Mouse (Mus musculus): ENCODE measurements around the gene Chchd6.
A peak's percentile ranks its signal among the peaks of the same experiment; 100 is the strongest.

The Chchd6 gene

GRCm38 (mm10) chr6:89510154-89510553 is 85.3 kb downstream of the Chchd6 start:
- DNase-seq (ENCODE audit: low read depth, low spot score) = no peak

DNA sequence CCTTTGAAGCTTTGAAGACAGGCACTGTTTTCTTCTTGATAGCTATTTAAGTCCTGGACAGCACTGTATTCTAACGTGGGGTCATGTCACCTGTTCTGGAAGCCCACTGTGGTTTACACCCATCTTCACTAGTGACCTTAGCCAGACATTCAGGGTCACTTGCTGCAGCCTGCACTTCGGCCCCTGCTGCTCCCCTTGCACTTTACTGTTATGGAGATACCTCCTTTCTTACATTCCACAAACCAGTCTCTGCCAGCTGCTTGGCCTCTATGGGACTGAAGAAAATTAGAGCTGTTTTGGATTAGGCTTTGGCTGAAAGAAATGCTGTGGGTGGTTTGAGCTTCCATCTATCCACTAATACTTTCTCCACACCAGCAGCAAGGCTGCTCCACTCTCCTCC is 86.7 kb downstream of the Chchd6 start:
- no peak for DNase-seq (ENCODE audit: low read depth, low spot score)

DNA sequence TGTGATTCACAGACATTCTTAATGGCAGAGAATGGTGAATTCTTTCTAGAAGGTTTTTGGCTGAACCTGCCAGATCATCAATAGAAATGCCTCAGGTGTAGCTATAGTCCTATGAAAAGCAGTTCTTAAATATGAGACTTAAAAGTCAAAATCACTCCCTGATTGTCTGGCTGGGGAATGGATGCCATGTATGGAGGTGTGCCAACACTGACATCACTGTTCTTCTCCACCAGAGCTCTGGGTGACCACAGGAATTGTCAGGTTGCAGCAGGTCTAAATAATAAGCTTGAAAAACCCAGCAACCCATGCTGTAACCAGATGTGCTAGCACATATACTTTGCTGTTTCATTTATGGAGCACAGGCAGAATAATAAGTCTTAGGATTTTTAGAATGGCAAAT is 87.2 kb downstream of the Chchd6 start:
- DNase-seq (ENCODE audit: low read depth, low spot score) = no peak

DNA sequence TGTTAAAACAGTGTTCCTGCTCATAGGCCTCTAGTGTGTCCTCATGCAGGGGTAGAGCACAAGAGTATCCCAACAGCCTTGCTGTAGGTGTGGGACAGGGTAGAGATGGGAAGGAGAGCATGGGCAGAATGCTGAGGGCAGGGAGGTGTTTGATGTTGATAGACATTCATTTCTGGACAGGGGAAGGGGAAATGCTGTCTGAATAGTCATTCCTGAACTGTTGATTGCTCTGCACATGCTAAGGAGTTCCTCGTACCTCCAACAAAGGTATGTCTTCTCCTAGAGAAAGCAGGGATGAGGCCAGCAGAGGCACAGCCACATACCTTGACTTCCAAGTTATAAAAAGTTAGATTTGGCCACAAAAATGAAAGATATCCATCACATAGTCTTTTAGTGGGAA is 95.5 kb downstream of the Chchd6 start:
- no peak for DNase-seq (ENCODE audit: low read depth, low spot score)

DNA sequence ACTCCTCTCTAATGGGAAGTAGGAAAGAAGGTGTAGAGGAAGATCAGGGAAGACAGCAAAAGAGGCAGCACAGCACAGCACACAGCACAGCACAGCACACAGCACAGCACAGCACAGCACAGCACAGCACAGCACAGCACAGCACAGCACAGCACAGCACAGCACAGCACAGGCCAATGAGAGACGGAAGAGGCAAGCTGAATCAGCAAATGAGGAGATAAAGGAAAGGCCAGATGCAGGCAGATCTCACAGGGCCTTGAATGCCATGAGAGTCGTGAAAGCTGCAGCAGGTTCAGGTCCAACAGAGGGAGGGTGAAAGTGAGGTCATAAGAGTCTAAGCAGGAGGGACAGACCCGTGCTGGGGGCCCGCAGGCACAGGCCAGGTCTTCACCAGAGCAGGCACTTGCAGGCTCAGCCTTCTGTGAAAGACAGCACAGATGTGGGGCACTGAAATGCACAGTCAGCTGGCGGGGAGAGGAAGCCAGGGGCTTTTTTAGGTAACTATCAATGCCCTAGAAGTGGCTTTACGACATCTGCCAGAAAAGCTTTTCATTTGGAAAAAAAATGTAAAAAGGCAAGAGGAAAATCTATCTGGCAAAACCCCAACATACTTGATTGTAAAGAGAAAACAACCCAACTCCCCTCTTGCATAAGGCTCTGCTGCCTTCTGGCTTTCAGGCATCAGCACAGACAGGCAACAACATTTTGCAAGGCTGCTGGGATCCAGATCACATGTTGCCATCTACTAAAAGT is 96.5 kb downstream of the Chchd6 start:
- DNase-seq (ENCODE audit: low read depth, low spot score) = no peak

GRCm38 (mm10) chr6:89496916-89497315 is 98.5 kb downstream of the Chchd6 start:
- DNase-seq (ENCODE audit: low read depth, low spot score) = no peak

DNA sequence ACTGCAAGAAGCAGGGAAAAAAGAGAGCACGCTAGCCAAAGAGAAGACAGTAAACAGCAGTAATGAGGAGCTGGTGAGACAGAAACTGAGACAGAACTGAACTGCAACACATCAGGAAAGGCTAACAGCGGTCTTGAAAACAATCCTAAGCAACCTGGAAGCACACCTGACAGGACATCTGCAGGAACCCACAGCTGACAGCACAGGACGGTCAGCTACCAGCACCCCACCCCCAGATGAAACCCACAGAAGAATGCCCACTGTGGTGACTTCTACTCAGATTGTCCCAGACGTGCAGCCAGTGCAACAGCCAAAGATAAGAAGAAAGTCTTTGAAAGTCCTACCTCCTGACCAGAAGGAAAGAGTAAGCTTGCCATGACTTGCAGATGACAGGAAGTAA is 103.1 kb downstream of the Chchd6 start:
- DNase-seq (ENCODE audit: low read depth, low spot score) = no peak

- no peak for DNase-seq (ENCODE audit: low read depth, low spot score)
These were observed 105.1 kb downstream of the Chchd6 start for GRCm38 (mm10) chr6:89490369-89490768.

GRCm38 (mm10) chr6:89489533-89489932 is 105.9 kb downstream of the Chchd6 start:
- no peak for DNase-seq (ENCODE audit: low read depth, low spot score)

DNA sequence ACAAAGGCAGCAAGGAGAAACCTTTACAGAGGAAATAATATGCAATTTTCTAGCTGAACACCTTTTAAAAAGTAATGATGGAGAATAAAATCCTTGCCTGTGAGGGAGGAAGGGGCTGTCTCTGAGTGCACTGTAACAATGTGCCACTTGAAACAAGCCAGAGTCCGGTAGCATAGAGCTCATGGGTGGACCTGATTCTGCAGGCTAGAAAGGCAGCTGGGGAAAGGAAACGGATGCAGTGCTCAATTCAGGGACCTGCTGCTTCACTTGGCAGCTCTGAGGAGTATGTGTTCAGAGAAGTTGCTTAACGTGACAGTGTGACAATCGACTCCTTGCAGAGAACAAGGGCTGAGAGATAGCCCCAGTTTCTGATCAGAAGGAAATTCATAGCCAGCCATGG is 109.4 kb downstream of the Chchd6 start:
- DNase-seq (ENCODE audit: low read depth, low spot score) = peak; percentile 12

DNA sequence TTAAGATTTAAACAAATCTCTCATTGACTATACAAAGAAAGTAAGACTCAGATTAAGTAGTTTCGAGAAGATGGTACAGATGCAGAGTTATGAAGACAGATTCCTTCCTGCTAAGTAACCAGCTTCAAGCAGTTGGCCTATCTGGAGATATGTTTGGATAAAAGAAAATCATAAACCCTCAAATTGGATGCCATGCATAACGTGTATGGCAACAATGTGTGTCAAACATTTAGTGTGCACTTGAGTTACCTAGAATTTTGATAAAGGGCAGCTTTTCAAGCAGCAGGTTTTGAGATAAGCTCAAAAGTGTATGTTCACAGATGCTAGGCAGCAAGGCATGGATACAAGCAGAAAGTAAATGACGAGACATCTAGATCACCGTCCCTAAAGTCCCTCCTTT is 114.3 kb downstream of the Chchd6 start:
- no peak for DNase-seq (ENCODE audit: low read depth, low spot score)

- no peak for DNase-seq (ENCODE audit: low read depth, low spot score)
These were observed 127.5 kb downstream of the Chchd6 start for GRCm38 (mm10) chr6:89467908-89468307.

- DNase-seq (ENCODE audit: low read depth, low spot score) = no peak
These were observed 128.2 kb downstream of the Chchd6 start for GRCm38 (mm10) chr6:89467290-89467689.

DNA sequence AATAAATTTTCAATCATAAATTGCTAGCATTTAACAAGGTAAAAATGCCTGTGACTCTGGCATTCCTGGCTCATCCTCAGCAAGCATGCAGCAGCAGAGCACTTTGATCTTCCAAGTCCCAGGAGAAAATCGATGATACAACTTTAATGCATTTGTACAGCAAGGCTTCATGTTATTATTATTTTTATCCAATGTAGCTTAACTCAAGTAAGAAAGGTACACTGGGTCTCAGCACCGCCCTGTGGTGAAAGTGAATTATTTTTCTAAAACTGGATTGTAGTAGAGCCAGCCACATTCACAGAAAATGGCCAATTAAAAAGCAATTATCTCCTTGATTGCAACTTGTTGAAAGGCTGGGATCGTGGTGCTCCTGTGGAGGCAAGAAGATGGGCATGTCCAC is 128.6 kb downstream of the Chchd6 start:
- DNase-seq (ENCODE audit: low read depth, low spot score) = no peak

- DNase-seq (ENCODE audit: low read depth, low spot score) = no peak
These were observed 129.3 kb downstream of the Chchd6 start for GRCm38 (mm10) chr6:89466053-89466708.

DNA sequence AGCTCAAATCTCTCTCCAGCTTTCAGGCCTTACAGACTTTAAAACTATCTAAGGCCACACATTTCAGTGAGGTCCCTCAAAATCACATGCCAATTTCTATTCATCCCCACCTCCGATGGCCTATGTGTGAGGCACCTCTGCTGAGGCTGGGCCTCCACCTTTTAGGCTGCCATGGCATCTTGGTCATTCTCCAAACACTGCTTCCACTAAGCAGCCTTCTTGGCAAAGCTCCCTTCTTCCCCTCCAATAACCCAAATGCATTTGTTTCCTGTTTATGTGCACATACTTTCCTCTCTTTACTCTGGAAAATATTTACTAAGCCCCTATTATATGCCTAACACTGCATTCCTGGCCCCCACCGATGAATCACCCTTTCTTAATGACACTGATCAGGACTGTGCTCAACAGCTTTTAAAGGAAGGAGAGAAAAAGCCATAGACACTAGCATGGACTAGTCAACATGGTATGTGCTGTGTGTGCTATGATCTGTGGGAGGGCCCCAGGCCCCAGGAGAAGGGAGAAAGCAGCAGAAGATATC is 133.2 kb downstream of the Chchd6 start:
- no peak for DNase-seq (ENCODE audit: low read depth, low spot score)

- no peak for DNase-seq (ENCODE audit: low read depth, low spot score)
These were observed 133.9 kb downstream of the Chchd6 start for GRCm38 (mm10) chr6:89461250-89462222.

- DNase-seq (ENCODE audit: low read depth, low spot score) = no peak
These were observed 135.8 kb downstream of the Chchd6 start for GRCm38 (mm10) chr6:89459634-89460033.

GRCm38 (mm10) chr6:89457601-89458000 is 137.9 kb downstream of the Chchd6 start:
- no peak for DNase-seq (ENCODE audit: low read depth, low spot score)

- DNase-seq (ENCODE audit: low read depth, low spot score) = no peak
These were observed 139.0 kb downstream of the Chchd6 start for GRCm38 (mm10) chr6:89456409-89456961.

DNA sequence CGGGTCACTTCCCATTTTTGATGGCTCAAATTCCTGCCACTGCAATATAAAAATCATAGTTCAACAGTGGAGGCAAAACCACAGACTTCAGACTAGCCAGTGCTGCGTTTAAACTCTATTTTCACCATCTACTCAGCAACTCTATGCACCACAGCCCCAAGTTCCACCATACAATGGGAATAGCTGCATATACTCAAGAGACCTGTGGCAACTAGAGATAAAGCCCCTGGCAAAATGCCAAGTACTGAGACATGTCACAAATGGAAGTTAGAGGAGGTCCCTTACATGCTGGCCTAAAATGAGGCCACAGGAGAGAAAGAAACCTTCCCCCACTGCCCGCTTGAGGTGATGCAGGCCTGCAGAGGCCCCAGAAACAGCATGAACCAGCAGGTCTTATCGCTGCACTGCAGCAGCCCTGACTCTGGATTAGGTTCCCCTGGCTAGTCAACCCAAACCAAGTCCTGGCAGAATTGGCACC is 139.9 kb downstream of the Chchd6 start:
- DNase-seq (ENCODE audit: low read depth, low spot score) = no peak
